Mouse (Mus musculus): ENCODE results near the gene Fli1.

The Fli1 gene

DNA sequence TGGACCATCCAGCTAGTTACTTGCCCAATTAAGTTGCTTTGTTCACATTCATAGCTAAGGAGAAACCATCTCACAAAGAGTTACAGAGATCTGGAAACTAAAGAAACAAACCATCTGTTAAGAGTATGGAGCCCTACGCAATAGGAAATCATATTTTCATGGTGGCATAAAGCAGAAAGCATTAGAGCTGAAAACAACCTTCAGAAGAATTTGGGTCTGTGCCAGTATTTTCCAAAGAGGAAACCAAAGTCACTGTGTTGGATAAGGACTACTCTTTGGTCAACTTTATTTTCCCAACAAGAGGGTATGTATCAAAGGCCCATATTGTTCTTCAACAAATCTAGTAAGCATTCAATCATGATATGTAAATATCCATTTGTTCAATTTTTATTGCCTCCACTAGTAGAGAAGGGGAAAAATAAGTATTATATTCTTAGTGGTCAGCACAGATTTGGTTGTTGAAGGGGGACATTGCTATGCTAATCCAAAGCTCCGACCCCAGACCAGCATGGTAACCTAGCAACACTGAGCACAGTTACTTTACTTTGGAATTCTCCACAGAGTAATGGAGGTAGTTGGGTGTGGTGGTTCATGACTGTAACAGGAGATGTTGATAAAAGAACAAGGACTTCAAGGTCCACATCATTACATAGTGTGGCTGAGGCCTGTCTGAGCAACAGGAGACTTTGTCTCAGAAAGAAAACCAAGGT is 20.0 kb downstream of the Fli1 start:
- no peak for DNase-seq (ENCODE audit: low spot score)

DNA sequence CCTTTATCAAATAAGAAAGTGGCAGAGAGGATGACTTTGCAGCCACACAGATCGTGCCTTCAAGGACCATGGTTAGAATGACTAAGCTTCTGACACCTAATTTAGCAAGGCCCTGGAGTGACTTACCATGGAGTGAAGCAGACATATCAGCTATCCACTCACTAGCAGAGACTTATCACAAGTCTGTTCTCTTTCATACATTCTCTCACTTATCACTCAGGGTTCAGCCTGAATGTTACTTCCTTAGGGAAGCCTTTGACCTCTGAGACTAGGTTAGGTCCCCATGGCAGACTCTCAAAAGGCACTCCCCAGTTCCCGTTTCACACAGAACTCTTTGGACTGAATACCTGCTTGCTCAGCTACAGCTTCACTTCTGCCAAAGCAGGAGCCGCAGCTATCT is 21.3 kb downstream of the Fli1 start:
- no peak for DNase-seq (ENCODE audit: low spot score)

DNA sequence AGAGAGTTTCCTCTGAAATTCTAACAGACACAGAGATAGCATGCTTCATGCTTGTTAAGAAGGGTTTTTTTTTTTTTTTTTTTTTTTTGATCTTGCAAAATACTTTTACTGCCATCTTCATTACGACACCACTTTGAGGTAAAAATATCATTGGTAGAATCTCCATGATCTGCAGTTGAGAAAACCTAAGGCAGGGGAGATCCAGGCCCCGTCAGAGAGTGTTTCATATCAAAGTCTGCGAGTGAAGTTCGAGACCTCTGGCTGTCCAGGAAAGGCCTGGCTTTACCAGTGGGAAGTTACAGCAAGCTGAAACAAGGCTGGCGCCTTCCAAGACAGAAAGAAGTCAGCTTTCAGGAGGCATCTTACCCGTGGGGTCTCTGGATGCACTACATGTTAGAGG is 21.8 kb downstream of the Fli1 start:
- no peak for DNase-seq (ENCODE audit: low spot score)

DNA sequence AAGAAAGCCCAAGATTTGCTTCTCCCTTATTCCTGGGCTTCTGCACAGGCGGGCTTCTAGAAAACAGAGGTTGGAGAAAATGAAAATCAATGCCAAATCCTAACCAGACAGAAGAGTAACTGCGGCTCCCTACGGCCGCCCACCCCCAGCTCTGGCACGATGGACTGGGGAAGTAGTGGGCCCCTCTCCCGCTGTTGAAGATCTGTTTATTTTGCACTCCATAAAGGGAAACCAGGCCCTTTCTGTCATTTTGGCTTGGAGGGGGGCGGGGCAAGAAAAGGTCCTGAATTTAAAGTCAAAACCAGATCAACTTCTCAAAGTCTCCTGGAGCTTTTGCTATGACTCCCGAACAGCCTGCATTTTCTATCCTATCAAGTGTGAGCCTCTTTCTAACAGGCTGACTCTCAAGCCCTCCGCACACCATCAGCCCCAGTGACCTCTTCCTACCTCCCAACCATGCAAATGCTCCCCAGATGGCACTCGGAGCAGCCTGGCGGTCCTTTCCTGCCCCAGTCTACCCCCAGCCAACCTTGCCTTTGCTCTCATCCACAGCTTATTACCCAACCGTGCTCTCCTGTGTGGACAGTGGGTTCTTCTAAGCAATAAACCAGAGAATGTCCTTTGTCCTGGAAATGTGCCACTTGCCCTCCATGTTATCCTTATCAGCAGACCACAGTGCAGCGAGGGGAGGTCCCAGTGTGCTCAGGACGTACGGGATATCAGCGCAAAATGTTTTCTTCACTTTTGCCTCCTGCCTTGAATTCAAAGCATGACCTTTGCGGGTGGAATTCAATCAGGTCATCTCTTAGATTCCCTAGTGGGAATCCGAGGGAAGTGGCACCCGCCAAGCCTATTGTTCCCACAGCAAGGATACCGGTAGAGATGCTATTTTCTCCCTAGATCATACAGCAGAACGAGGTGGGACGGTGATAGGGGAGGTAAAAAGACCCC is 23.3 kb downstream of the Fli1 start:
- no peak for DNase-seq (ENCODE audit: low spot score)

DNA sequence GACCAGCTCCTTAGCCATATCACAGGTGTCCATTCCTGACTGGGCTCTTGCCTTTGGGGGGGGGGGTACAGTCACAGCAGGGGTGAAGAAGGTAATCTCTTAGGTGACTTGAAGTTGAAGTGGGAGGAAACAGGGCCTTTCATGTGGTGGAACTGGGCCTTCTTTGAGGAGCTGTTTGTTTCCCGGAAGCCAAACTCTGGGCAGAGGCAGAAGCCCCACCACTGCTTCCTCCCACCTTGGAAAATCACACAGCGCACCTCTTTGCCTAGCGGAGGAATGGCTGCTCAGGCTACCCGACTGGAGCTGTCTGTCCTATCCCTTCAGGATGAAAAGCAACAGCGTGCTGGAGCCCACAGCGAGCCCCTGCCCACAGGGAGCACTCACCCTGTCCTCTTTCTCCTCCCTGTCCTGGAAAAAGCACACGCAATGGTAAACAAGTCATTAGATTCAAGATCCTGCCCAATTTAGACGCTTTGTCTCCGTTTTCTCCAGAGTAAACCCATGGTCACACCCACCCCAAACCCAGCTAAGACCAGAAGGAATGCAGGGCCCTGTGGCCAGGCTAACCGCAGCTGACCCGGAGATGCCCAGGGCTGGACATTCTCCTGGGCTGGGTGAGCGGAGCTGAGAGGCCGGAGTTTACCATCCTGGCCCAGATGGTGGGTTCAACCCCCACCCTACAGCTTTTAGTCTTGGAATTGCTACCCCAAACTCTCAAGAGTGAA is 24.1 kb downstream of the Fli1 start:
- DNase-seq (ENCODE audit: low spot score): no peak

DNA sequence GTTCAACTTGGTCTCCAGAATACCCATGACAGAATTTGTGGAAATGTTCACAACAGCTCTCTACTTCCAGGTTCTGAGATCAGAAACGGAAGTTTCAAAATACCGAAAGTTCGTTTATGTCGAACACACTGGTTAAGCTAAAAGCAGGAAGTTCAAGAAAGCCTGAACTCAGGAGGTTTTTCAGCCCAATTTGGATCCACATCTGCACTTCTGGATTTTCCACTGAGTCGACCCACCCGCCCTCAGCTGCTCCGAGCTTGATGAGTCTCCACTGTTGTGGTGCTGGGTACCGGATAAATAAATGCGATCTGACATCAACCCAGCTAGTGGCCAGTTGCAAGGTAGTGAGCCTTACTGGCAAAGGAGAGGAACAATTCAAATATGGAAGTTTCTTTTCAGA is 26.0 kb downstream of the Fli1 start:
- DNase-seq (ENCODE audit: low spot score): no peak

DNA sequence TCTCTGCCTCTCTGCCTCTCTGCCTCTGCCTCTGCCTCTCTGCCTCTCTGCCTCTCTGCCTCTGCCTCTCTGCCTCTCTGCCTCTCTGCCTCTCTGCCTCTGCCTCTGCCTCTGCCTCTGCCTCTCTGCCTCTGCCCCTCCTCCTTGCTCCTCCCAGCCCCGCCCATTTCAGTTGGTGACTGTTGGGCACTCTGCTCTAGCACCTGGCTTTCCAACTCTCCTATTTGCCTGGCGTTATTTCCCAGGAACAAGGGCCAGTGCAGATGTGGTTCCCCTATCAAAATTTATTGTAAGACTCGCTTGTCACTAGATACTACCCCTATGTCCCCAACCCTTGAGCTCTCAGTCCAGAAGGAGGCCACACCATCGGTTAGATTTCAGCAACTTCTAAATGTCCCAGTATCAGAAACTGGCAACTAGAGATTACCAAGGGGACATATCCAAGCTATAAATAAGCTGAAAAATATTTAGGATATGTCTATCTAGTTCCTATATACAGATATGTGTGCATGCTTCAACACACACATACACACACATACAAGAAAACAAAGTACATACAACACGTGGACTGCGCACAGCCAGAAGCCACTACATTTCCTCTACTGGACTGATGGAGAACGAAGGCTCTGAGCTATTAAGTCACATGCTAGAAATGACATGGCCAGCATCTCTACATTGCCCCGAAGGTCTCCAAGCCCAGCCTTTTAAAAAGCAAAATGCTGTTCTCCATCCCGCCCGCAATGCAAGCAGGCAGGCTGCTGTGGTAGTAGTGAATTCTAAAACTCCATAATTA is 26.6 kb downstream of the Fli1 start:
- DNase-seq (ENCODE audit: low spot score): no peak

DNA sequence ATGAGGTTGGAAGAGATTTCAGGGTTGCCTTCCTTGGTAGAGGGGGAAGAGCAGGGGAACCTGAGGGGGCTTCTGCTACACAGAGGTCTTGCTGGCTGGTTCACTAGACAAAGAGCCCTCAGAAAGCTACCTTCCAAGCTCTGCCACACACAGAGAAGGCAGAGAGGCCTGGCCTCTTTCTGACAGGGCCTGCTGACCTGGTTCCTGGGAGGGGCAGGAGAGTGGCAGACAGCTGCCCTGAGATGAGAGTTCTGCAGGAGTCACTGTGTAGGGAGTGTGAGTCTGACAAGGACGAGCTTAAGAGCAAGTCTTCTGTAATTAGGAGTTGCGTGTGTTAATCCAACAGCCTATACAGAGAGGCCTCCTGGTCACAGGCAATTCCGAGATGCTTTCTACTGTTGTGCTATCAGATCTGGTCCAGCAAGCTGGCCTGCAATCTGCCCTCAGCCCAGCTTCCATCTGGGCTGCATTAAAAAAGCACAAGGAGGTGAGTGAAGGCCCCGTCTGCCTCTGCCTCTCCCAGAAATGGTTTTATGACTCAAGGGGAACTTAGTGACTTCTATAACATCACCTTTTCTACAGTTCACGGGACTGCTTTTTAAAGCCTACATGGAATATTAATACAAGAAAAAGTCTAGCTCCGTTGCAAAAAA is 28.1 kb downstream of the Fli1 start:
- DNase-seq (ENCODE audit: low spot score): no peak

DNA sequence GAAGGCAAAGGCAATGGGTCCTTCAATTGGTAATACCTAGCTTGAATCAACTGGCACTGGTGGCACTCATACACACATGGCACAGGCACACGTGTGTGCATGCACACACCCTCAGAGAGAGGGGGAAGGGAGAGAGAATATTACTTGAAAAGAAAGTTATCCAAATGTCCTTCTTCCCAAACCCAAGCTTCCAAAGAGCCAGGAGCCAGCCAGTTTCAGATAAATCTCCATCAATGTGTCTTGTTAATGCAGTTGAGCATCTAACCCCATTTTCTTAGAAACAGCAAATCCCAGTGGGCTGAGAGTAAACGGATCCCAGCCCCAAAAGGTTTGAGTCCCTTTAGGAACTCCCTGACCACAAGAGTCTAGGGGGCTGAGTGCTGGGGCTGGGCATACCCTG is 29.2 kb downstream of the Fli1 start:
- DNase-seq (ENCODE audit: low spot score): no peak

DNA sequence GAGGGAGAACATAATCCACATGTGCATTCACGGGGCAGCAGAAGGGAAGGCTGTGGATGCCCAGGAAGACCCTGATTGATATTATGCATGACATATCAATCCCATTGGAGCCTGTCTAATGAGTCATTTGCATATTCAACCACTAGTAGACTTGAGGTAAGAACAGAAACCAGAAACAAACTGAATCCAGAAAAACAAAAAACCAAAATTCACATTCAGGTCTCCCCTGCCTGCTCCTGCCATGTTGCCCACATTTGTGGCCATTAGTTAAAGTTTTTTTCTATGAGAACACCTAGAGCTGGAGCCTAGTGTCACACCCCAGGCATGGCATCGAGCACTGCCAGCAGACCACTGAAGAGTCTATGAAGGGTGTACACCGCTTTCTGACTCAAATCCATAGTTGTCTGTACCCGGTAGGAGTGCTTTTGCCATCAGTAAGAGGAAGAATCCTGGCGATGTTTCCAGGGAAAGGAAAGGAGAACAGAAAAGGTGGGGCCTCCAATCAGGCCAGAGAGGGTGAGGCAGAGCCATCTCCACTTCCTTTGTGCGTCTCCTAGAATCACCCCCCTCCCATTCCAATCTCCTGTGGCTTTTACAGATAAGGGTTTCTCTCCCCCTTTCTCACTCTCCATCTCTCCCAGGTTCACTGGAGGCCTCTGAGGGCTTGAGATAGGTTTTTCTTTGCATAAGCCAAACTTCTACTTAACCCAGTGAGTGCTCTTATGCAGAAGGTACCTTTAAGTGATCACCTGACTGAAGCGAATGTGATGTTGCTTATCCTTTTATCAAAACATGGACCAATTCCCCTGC is 32.0 kb downstream of the Fli1 start:
- no peak for DNase-seq (ENCODE audit: low spot score)

DNA sequence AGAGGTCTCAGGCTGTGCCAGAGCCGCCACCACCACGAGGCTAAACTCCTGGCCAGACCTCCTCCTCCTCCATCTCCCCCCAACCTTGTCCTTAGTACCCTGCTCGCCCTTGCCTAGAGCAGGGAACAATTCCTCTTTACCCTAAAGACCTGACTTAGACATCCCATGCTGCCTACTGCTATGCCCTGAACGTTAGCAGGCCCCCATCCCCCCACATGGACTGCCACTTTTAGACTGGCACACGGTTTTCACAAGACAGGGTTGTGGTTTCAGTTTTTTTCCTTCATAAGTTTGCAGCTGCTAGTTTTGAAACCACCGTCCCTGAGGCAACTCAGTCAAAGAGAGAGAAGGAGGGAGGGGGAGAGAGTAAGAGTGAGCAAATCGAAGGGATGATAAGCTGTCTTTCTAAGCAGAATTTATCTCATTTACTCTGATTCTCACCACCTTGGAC is 32.9 kb downstream of the Fli1 start:
- DNase-seq (ENCODE audit: low spot score): no peak

DNA sequence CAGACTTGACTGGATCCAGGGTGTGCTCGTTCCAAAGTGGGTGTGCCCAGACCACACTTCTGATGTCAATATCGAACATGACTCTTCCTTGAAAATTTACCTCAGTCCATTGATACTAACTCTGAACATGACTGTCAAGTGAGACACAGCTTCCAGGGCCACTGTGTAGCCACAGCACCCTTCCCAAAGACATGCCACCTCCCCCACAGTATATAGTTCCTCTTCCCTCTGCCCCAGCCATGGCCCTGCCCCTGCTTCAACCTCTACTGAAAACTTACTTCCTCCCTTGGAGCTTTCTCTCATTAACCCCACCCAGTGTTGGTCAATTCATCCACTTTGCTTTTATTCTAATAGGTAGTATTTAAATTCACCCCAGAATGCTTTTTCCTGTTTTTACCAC is 34.0 kb downstream of the Fli1 start:
- no peak for DNase-seq (ENCODE audit: low spot score)

DNA sequence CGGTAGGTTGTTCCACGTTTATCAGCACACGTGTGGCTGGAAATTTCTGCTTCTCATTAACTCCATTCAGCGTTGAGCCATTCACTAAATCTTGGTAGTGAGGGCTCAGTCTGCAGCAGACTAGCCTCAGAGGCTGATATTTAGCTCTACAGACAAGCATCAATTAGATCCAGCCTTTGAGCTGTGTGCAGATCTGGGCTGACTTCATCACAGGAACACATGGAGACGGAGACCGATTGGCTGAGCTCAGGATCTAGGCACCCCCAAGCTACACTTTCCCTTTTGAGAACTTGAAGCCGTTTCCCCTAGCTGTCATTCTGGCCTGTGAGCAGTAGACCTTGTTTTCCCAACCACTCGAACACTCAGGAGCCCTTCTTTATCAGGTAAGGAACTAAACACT is 34.5 kb downstream of the Fli1 start:
- DNase-seq (ENCODE audit: low spot score): no peak

DNA sequence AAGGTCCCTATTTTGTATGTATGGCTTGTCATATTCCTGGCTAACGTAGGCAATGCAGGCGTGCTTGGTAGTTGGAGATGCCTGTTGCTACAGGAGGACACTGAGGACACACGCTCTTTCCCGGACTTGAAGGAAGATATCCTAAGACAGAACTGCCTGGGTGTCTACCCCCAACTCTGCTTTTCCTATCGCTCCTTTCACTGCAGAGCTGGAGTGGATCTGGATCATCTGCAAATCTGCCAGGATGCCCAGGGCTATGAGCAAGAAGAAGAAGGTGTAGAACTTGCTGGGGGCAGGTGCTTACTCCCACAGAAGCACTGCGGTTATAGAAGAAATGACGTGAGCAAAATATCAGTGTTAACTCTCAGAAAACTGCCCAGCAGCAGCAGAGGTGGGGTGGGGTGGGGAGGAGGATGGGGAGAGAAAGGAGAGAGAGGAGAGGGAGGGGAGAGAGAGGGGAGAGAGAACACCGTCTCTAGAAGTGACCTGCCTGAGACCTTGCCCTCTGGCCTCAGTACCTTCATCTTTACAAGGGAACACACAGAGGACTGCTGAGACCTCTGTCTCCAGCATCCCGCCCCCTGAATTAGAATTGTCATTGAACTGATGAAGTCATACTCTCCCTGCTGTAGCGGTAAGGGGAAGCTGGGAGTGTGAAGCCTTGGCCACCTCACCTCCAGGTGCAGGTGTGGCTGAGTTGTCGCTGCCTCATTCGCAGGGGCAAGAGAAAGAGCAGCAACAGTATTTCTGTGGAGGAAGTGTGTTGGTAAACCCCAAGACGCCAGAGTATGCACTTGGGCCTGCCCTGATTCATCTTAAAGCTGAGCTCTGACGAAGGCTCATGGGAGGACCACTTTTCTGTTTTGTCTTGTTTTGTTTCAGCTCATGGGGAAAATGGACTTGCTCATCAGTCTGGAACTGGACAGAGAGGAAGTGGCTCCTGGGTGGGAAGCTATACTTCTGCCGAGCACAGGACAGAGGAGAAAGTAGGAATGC is 35.5 kb downstream of the Fli1 start:
- DNase-seq (ENCODE audit: low spot score): no peak

DNA sequence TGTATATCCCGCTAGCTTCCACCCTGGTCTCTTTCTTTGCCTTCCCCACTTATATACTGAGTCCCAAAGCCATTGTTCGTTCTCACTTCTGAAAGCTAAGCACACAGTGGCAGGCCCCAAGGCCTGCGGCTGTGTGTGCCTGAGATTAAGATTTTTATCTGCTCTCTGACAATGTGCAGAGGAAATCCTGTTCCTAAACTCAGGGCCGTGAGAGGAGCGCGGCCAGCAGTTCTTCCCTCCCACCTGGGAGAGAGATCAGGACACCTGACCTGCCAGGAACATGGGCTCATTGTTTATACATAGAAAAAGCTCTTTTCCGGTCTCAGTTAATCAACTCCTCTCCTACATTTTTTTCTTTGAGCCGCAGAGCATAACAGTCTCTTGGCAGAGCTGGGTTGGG is 36.5 kb downstream of the Fli1 start:
- DNase-seq (ENCODE audit: low spot score): no peak

DNA sequence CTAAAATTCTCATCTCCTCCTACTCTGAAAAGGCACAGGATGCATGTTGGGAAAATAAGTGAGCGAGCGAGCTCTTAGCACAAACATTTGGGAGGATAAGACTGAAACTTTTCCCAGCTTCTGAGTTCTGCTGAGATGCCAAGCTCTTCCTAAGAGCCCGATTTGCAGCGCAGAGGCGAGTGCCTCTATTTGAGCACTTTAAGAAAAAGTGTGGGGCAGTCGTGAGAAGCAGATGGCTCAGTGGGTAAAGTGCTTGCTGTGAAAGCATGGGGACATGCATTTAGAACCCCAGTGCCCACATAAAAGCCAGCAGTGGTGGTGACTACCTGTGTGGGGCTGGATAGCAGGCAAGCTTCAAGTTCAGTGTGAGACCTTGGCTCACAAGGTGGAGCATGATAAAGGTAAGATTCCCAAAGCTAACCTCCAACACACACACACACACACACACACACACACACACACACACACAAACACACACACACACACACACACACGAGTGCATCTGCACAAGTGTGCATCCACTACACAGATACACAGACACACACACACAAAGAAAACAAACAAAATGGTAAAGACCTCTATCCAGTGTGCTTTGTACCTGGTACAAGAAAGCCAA is 37.1 kb downstream of the Fli1 start:
- DNase-seq (ENCODE audit: low spot score): no peak

DNA sequence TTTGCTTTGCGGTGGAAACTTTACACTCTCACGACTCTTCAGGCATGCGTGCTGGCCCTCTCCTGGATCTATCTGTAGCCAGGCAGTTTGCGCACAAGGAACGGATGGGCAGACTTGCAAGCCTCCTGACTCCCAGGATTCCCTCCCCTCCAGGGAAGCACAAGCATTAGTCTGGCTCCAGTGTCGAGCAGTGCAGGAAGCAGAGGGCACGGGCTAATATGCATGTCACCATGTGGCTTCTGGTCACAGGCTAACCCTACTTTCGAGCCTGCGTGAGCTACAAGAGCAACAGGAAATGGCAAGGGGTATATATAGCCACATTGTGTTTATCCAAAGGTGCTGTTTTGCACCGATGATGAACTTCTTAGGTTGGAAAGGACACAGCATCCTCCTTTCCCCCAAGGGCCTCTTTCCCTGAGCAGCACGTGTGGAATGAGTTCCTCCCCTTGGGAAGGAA is 38.6 kb downstream of the Fli1 start:
- no peak for DNase-seq (ENCODE audit: low spot score)

DNA sequence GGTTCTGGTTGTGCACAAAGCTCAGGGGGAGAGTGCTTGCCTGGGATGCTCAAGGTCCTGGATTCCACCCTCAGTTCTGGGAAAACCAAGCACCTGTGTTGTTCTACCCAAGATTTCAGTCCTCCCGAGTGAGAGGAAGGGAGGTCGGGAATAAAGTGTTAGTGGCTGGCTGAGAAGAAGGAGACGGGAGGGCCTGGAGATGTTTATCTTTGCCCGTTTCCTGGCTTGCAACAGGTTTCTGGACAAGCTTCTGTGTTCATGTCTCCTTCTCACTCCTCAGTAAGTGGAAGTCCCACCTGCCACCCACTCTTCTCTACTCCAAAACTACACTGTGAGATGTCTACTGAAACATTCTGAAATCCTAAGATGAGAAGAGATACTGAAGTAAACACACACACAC is 39.2 kb downstream of the Fli1 start:
- no peak for DNase-seq (ENCODE audit: low spot score)

Measured in ovary, postnatal 10 days (tissue).